Mouse (Mus musculus): ENCODE measurements around the gene Gys1. TPM values are rescaled to one million over a fixed set of nuclear protein-coding genes. Genes with fewer than 3 reads are reported as not detected.
"Not testable (repeated sequence)": the region's sequence is repeated elsewhere in the genome, so short reads cannot be mapped to it uniquely, and the experiment has no call there.

The Gys1 gene
- polyA plus RNA-seq, 1 experiment from 2014 or later, result 44.9 TPM

DNA sequence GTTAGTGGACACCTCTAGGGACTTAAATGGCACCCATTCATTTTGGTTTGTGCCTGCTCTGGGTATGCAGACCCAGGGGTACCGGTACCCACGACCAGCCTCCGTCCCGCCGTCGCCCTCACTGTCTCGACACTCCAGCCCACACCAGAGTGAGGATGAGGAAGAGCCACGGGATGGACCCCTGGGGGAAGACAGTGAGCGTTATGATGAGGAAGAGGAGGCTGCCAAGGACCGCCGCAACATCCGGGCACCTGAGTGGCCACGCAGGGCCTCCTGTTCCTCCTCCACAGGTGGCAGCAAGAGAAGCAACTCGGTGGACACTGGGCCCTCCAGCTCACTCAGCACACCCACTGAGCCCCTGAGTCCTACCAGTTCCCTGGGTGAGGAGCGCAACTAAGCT, 20.3 kb downstream of the Gys1 start:
- Histone ChIP-seq H3K9me3 (replicated peaks) (no peaks in the 10 kb centered on the region), H3K27ac (no peak overlapping the region), H3K4me1 (peaks cover 22% of the 10 kb centered on the region), H3K4me3 (no peak overlapping the region), H3K36me3 (peaks cover 71% of the 10 kb centered on the region), H3K27me3 (ENCODE audit: low read depth, poor library complexity, severe bottlenecking) (no peaks in the 10 kb centered on the region)
- no peak for DNase-seq (ENCODE audit: low spot score)
- 89% methylated on average over 15 of the region's 15 CpGs for WGBS

DNA sequence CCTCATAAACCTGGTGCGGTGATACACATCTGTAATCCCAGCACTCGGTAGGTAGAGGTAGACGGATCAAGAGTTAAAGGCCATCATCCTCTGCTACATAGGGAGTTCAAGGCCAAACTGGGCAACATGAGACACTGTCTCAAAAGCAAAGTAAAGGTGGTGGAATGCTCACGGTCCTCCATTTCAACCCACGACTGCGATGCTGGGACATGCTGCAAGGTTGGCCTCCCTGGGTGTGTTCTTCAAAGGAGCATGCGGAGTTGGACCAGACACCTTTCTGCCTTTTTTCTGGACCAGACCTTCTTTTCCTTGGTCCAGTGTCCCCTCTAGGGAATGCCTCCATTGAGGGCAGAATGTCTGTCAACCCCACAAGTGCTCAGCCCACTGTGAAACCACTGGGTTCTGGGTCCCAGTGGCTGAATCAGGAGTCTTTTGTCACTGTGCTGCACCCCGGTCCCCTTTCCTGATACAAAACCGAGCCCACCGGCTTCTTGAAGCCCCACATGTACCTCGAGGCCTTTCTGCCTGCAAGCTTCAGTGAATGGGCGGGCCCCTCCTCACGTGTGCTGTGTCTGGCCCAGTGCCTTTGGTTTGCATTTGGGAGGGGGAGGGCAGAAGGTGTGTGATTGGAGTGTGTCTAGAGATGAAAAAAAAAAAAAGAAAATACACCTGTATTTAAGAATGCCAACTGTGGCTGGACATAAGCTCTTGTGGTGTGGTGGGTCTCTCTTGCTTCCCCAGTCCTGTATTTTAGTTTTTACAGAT, 21.5 kb downstream of the Gys1 start:
- H3K4me3 ChIP-seq, result no peak overlapping the region

DNA sequence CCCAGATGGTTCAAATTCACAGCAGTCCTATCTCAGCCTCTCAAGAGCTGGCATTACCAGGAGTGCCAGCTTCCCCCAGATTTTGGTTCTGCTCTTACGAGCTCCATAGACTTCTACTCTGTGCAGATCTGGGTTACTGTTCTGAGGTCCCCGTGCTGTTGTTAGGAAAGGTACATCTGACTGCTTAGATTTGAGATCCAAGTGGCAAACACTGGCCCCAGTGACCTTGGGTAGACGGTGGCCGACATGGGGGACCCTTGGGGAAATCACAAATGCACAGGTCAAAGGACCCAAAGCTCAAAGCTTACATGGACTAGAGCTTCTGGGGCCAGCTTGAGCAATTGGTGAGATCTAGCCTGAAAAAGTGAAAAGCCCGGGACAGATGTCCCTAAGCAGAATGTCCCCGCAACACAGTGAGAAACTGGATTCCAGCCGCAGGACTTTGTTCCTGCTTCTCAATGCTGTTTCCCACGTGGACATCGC, 22.1 kb downstream of the Gys1 start:
- peak overlapping the region; percentile 80 for H3K4me3 ChIP-seq
- no peak for DNase-seq (ENCODE audit: low spot score)
- no peaks in the 10 kb centered on the region for H3K9me3 ChIP-seq (replicated peaks)
- WGBS, result 64% methylated on average over 9 of the region's 9 CpGs
- H3K27ac ChIP-seq, result no peak overlapping the region
- peaks cover 71% of the 10 kb centered on the region for H3K36me3 ChIP-seq
- H3K4me1 ChIP-seq, result peaks cover 40% of the 10 kb centered on the region
- H3K27me3 ChIP-seq (ENCODE audit: low read depth, poor library complexity, severe bottlenecking), result no peaks in the 10 kb centered on the region

More for the DNA sequence above, 21.5 kb downstream of the Gys1 start:
- H3K9me3 ChIP-seq (replicated peaks), result no peaks in the 10 kb centered on the region
- peaks cover 67% of the 10 kb centered on the region for H3K36me3 ChIP-seq
- WGBS, result 76% methylated on average over 13 of the region's 13 CpGs
- peak; percentile 34 for DNase-seq (ENCODE audit: low spot score)
- H3K27ac ChIP-seq, result no peak overlapping the region
- no peaks in the 10 kb centered on the region for H3K27me3 ChIP-seq (ENCODE audit: low read depth, poor library complexity, severe bottlenecking)
- H3K4me1 ChIP-seq, result peaks cover 33% of the 10 kb centered on the region

DNA sequence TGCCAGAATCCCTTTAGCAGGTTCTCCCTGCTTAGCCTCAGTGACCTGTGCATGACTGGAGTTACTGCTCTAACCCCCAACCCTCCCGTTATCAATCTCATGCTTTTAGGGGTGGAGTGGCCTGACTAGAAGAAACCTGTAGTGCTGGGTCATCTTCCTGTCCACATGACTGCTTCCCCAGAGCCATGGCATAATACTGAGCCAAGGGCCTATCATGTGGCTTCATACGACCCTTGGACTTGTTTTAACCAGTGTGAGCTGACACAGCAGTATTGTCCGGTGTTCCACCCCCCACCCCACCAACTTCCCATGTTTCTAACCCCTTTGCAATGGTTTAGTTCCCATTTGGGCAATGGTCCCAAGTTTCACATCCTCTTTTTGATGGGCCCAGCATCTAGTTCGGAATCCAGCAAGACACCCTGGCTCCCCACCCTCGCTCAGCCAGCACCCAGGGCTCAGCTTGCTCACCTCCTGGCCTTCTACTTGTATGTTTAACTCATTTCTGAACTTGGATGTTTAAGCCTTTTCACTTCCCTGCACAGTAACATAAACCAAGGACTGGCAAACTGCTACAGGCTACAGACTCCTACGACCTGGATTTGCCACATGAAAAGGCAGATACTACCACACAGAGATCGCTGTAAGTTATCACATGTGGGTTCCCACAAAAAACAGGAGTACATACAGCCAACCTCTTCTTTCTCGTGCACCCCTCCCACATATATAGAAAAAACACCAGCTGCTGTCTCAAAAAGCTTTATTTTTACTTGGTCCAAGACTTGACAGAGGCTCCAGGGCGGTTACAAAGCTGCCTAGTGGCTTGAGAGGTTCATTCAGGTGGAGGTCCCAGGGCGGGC, 22.8 kb downstream of the Gys1 start:
- peak overlapping the region; percentile 80 for H3K4me3 ChIP-seq
- 77% methylated on average over 10 of the region's 10 CpGs for WGBS

DNA sequence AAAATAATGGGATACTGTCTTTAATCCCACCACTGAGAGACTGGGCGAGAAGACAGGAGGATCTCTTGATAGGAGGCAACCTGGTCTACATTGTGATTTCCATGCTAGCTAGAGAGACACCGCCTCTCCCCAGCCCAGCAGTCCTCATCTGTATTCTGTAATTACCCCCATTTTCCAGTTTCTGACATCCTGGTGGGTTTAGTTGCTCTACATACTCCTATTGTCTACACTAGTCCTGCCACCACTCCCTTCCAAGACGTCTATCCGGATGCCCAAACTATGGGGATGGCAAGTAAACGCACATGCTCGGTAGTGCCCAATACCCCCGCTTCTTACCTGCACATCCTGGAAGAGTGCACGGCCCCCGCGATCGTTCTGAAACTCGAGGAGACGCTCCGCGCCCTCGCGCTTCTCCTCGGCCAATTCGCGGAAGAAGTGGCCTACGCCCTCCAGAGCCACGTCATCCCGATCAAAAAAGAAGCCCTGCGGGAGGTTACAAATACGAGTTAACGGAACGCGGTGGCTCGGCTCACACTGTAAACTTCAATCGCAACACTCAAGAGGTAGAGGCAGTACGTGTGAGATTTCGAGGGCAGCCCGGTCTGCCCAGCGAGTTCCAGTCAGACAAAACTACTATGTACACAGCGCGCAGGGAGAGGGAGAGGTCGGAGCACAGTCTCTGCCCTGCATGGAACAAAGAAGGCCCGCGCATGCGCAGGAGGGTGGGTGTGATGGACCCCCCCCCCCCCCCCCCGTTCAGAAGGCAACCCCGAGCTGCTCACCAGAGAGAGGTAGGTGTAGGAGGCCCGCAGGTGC, 24.3 kb downstream of the Gys1 start:
- H3K9me3 ChIP-seq (replicated peaks), result no peaks in the 10 kb centered on the region
- peaks cover 75% of the 10 kb centered on the region for H3K36me3 ChIP-seq
- no peaks in the 10 kb centered on the region for H3K27me3 ChIP-seq (ENCODE audit: low read depth, poor library complexity, severe bottlenecking)
- 2% methylated on average over 43 of the region's 43 CpGs for WGBS
- peaks cover 40% of the 10 kb centered on the region for H3K4me1 ChIP-seq
- peak overlapping the region; percentile 94 for H3K27ac ChIP-seq
- peak overlapping the region; percentile 80 for H3K4me3 ChIP-seq
- peak; percentile 92 for DNase-seq (ENCODE audit: low spot score)

More for the DNA sequence above, 22.8 kb downstream of the Gys1 start:
- no peak overlapping the region for H3K27ac ChIP-seq
- no peak for DNase-seq (ENCODE audit: low spot score)
- peaks cover 71% of the 10 kb centered on the region for H3K36me3 ChIP-seq
- H3K4me1 ChIP-seq, result peaks cover 40% of the 10 kb centered on the region
- no peaks in the 10 kb centered on the region for H3K27me3 ChIP-seq (ENCODE audit: low read depth, poor library complexity, severe bottlenecking)
- H3K9me3 ChIP-seq (replicated peaks), result no peaks in the 10 kb centered on the region

DNA sequence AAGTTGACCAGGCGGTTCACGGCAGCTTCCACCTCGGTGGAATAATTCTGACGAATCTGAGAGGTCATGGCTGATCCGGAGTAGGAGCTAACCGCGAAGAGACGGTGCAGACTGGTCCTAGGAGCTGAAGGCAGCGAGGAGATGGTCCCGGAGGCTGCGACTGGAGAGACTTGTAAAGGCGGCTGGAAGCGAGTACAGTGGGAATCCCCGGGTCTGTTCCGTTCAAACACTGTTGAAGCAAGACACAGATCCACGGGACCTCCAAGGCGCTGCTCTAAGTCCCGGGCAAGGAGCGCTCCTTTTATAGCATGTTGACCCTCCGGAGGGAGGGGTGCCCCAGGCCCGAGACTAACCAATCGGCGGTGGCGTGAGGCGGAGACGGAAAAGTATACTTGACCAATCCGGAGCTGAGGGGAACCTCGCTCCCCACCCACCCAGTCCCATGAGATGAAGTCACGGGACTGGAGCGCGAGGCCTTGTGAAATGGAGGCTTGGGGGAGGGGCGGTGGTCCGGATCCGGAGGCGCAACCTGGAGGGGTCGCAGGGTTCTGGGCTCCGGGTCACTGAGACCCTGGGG, 25.0 kb downstream of the Gys1 start, which contains the start of gene Ftl1:
Ftl1 (minus strand) TSS at position 321 of the 577 bp plus-strand sequence.
- DNase-seq (ENCODE audit: low spot score), result peak; percentile 95
- Histone ChIP-seq H3K36me3 (peaks cover 75% of the 10 kb centered on the region), H3K4me1 (peaks cover 40% of the 10 kb centered on the region), H3K27ac (peak within 1 kb of the TSS; percentile 94), H3K4me3 (peak within 1 kb of the TSS; percentile 80)
- not testable (repeated sequence) for H3K27me3 ChIP-seq (ENCODE audit: low read depth, poor library complexity, severe bottlenecking); H3K9me3 ChIP-seq (replicated peaks)
- WGBS, result under 1% methylated on average over 37 of the region's 37 CpGs

DNA sequence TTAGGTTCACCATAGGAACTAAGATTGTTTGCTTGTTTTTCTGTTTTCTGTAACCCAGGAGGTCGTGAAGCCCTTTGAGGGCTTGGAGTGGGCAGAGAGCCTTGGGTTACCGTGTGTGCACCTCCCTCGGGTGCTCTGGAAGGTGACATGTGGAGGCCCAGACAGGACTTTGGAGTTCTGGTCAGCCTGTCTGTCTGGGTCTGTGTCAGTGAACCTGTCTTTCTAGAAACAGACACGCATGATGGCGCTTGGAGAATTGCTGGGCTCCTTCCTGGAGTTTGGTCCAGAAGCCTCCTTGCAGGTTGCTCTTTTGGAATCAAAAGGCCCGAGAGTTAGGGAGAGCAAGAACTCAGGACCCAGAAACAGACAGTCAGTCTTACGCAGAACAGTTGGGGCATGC, 25.7 kb downstream of the Gys1 start:
- WGBS, result 79% methylated on average over 7 of the region's 7 CpGs
- Histone ChIP-seq H3K27me3 (ENCODE audit: low read depth, poor library complexity, severe bottlenecking) (no peaks in the 10 kb centered on the region), H3K27ac (peak overlapping the region; percentile 94), H3K36me3 (peaks cover 75% of the 10 kb centered on the region), H3K4me3 (peak overlapping the region; percentile 80), H3K9me3 (replicated peaks) (no peaks in the 10 kb centered on the region), H3K4me1 (peaks cover 45% of the 10 kb centered on the region)
- DNase-seq (ENCODE audit: low spot score), result no peak

DNA sequence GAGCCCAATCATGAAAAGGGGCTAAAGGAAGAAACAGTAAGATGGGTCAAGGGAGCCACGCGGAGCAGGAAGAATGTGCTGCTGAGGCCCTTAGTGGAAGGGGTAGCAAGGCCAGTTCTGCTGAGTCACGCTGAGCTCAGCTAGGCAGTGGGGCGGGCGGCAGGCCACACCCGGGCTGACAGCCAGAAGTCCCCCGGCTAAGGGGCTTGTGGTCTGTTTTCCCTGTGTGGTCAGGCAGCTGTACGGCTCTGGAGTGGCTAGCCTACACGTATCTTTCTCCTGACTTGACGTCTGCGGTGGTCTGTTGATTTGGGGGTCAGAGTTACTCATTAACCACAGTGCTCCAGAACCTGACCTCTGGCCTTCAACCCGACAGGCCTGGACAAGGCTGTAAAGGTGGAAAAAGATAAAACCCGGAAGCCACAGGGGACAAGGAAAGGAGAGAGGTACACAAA, 26.2 kb downstream of the Gys1 start:
- H3K4me3 ChIP-seq, result peak overlapping the region; percentile 80
- peak overlapping the region; percentile 94 for H3K27ac ChIP-seq
- peaks cover 74% of the 10 kb centered on the region for H3K36me3 ChIP-seq
- 16% methylated on average over 13 of the region's 13 CpGs for WGBS
- peak; percentile 71 for DNase-seq (ENCODE audit: low spot score)
- no peaks in the 10 kb centered on the region for H3K9me3 ChIP-seq (replicated peaks)
- peaks cover 50% of the 10 kb centered on the region for H3K4me1 ChIP-seq
- H3K27me3 ChIP-seq (ENCODE audit: low read depth, poor library complexity, severe bottlenecking), result no peaks in the 10 kb centered on the region

DNA sequence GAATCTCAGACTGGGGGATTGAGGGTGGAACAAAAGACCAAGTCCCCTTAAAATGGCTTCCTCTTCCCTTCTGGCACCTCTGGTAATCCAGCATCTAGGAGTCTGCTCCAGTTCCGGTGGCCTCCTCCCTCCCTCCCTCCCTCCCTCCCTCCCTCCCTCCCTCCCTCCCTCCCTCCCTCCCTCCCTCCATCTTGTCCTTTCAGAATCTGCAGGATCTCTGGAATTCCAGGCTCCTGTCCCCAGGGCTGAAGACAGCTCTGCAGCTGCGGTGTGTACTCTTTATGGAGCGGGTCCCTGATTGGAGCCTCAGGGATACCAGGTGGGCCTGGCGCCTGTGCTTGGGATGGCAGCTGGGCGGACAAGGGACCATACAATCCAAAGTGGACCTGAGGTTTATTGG, 26.7 kb downstream of the Gys1 start:
- Histone ChIP-seq H3K9me3 (replicated peaks) (no peaks in the 10 kb centered on the region), H3K27me3 (ENCODE audit: low read depth, poor library complexity, severe bottlenecking) (no peaks in the 10 kb centered on the region), H3K4me3 (peak overlapping the region; percentile 80), H3K4me1 (peaks cover 55% of the 10 kb centered on the region), H3K36me3 (peaks cover 71% of the 10 kb centered on the region), H3K27ac (peak overlapping the region; percentile 94)
- 48% methylated on average over 5 of the region's 5 CpGs for WGBS
- no peak for DNase-seq (ENCODE audit: low spot score)

DNA sequence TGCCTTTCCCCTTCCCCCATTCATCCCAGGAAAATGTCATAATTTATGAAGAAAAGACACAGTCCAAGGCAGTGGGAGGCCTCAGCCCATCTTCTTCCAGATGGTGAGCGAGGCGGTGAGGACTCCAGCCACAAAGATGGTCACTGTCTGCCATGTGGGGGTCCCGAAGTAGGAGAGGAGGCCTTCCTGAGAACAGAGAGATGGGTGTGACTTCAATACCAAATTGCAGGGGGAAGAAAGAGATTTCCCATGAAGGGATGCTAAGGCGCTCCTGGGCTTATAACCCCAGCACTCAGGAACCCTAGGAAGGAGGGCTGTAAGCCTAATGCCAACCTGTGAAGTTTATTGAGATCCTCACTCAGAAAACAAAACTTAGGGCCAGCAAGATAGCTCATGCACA, 27.1 kb downstream of the Gys1 start:
- Histone ChIP-seq H3K27me3 (ENCODE audit: low read depth, poor library complexity, severe bottlenecking) (no peaks in the 10 kb centered on the region), H3K4me1 (peaks cover 55% of the 10 kb centered on the region), H3K36me3 (peaks cover 69% of the 10 kb centered on the region), H3K9me3 (replicated peaks) (no peaks in the 10 kb centered on the region), H3K4me3 (no peak overlapping the region), H3K27ac (no peak overlapping the region)
- DNase-seq (ENCODE audit: low spot score), result no peak
- 89% methylated on average over 4 of the region's 4 CpGs for WGBS

DNA sequence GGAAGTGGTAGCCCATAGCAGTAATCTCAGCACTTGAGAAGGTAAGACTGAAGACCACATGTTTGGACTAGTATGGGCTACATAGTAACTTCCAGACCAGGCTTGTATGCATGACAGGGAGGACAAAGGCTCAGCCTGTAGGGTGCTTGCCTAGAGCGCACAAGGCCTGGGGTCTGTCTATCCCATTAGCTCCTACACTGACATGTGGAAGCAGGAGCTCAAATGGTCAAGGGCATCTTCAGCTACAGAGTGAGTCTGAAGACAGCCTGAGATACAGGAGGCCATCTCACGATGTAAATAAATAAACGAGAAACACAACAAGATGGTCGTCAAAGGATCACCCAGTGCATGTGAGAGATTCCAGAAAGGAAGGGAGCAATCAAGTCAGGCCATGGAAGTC, 27.7 kb downstream of the Gys1 start:
- Histone ChIP-seq H3K9me3 (replicated peaks) (no peaks in the 10 kb centered on the region), H3K27me3 (ENCODE audit: low read depth, poor library complexity, severe bottlenecking) (no peaks in the 10 kb centered on the region), H3K4me1 (peaks cover 55% of the 10 kb centered on the region), H3K27ac (no peak overlapping the region), H3K36me3 (peaks cover 64% of the 10 kb centered on the region), H3K4me3 (no peak overlapping the region)
- DNase-seq (ENCODE audit: low spot score), result no peak
- 87% methylated on average over 4 of the region's 4 CpGs for WGBS

DNA sequence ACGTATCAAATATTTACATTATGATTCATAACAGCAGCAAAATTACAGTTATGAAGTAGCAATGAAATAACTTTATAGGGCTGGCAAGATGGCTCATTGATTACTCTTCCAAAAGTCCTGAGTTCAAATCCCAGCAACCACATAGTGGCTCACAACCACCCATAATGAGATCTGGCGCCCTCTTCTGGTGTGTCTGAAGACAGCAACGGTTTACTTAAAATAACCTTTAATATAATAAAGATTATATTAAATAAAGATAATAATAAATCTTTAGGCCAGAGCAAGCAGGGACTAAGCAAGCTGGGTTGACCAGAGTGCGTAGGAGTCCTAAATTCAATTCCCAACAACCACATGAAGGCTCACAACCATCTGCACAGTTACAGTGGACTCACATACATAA, 28.2 kb downstream of the Gys1 start:
- 85% methylated on average over 4 of the region's 4 CpGs for WGBS
- not testable (repeated sequence) for H3K27ac ChIP-seq; H3K27me3 ChIP-seq (ENCODE audit: low read depth, poor library complexity, severe bottlenecking); H3K4me3 ChIP-seq; DNase-seq (ENCODE audit: low spot score); H3K9me3 ChIP-seq (replicated peaks)
- H3K4me1 ChIP-seq, result peaks cover 51% of the 10 kb centered on the region
- H3K36me3 ChIP-seq, result peaks cover 59% of the 10 kb centered on the region
